Mouse (Mus musculus) urinary bladder, postnatal 25 days (tissue): ENCODE measurements around the gene U2surp.
"Not testable (repeated sequence)": the region's sequence is repeated elsewhere in the genome, so short reads cannot be mapped to it uniquely, and the experiment has no call there.

Experiments
- DNase-seq: peaks from one replicate; pipeline ENCODE4 v3.0.0; 2022; ENCODE audit warnings: low spot score

U2surp gene

GRCm38 (mm10) chr9:95469011-95469576 lies 42.7 kb downstream of the U2surp start:
- not testable (repeated sequence) for DNase-seq

GRCm38 (mm10) chr9:95464028-95464427 lies 47.8 kb downstream of the U2surp start:
- no peak for DNase-seq

- DNase-seq = no peak
These were observed 59.9 kb downstream of the U2surp start for GRCm38 (mm10) chr9:95451931-95452330.

- DNase-seq = no peak
These were observed 61.2 kb downstream of the U2surp start for GRCm38 (mm10) chr9:95450586-95450985.

GRCm38 (mm10) chr9:95442321-95442731 lies 69.5 kb downstream of the U2surp start:
- no peak for DNase-seq

GRCm38 (mm10) chr9:95437883-95438282 lies 73.9 kb downstream of the U2surp start:
- DNase-seq = no peak

GRCm38 (mm10) chr9:95436294-95436613 lies 75.5 kb downstream of the U2surp start:
- DNase-seq = no peak

- no peak for DNase-seq
These were observed 76.1 kb downstream of the U2surp start for GRCm38 (mm10) chr9:95435506-95436293.

GRCm38 (mm10) chr9:95428277-95428676 lies 83.5 kb downstream of the U2surp start:
- DNase-seq = no peak

GRCm38 (mm10) chr9:95413911-95414310 lies 97.9 kb downstream of the U2surp start:
- no peak for DNase-seq

- no peak for DNase-seq
These were observed 99.7 kb downstream of the U2surp start for GRCm38 (mm10) chr9:95412047-95412446.

- DNase-seq = peak; percentile 14
These were observed 104.1 kb downstream of the U2surp start for GRCm38 (mm10) chr9:95407586-95408220.
